Mouse (Mus musculus): ENCODE data around the gene Psmb10. TPM values are rescaled to one million over a fixed set of nuclear protein-coding genes. Genes with fewer than 3 reads are reported as not detected.
A peak's percentile ranks its signal among the peaks of the same experiment; 100 is the strongest.
"Not testable (repeated sequence)": the region's sequence is repeated elsewhere in the genome, so short reads cannot be mapped to it uniquely, and the experiment has no call there.

Psmb10 gene
- polyA plus RNA-seq (2012; ENCODE audit: insufficient read depth, insufficient read length, missing spikeins), result 50.1 and 59.6 TPM in 2 replicates

- Histone ChIP-seq H3K27ac (replicated peaks; ENCODE audit: low read depth, low read length) (peak within 1 kb of the TSS; percentile 87), H3K4me3 (ENCODE audit: insufficient read depth, low read depth, low read length) (peak within 1 kb of the TSS; percentile 80), H3K4me1 (ENCODE audit: control insufficient read depth, insufficient read depth, insufficient read length, low read length) (no peaks in the 10 kb centered on the region; the same call in 1 of the 2 replicates)
Observed at GRCm38 (mm10) chr8:105938306-105938669, at the start of gene Psmb10. TSS of gene Psmb10 (minus strand) at chr8:105938444.

GRCm38 (mm10) chr8:105983406-105983805 lies 45.2 kb upstream of the Psmb10 start:
- H3K27ac ChIP-seq (replicated peaks; ENCODE audit: low read depth, low read length); H3K4me3 ChIP-seq (ENCODE audit: insufficient read depth, low read depth, low read length); H3K4me1 ChIP-seq (ENCODE audit: control insufficient read depth, insufficient read depth, insufficient read length, low read length): not testable (repeated sequence)

GRCm38 (mm10) chr8:105981146-105981545 lies 42.9 kb upstream of the Psmb10 start:
- Histone ChIP-seq H3K27ac (replicated peaks; ENCODE audit: low read depth, low read length) (no peak overlapping the region), H3K4me1 (ENCODE audit: control insufficient read depth, insufficient read depth, insufficient read length, low read length) (no peaks in the 10 kb centered on the region), H3K4me3 (ENCODE audit: insufficient read depth, low read depth, low read length) (no peak overlapping the region)

GRCm38 (mm10) chr8:105979325-105979724 lies 41.1 kb upstream of the Psmb10 start, which contains the start of gene Dpep3:
TSS of gene Dpep3 (minus strand) at chr8:105979429.
- Histone ChIP-seq H3K27ac (replicated peaks; ENCODE audit: low read depth, low read length) (no peak within 1 kb of the TSS), H3K4me3 (ENCODE audit: insufficient read depth, low read depth, low read length) (no peak within 1 kb of the TSS), H3K4me1 (ENCODE audit: control insufficient read depth, insufficient read depth, insufficient read length, low read length) (no peaks in the 10 kb centered on the region)

GRCm38 (mm10) chr8:105975363-105975762 lies 37.1 kb upstream of the Psmb10 start:
- Histone ChIP-seq H3K4me1 (ENCODE audit: control insufficient read depth, insufficient read depth, insufficient read length, low read length) (no peaks in the 10 kb centered on the region), H3K4me3 (ENCODE audit: insufficient read depth, low read depth, low read length) (no peak overlapping the region), H3K27ac (replicated peaks; ENCODE audit: low read depth, low read length) (no peak overlapping the region)

- Histone ChIP-seq H3K27ac (replicated peaks; ENCODE audit: low read depth, low read length) (no peak overlapping the region), H3K4me3 (ENCODE audit: insufficient read depth, low read depth, low read length) (no peak overlapping the region), H3K4me1 (ENCODE audit: control insufficient read depth, insufficient read depth, insufficient read length, low read length) (peaks cover 2% of the 10 kb centered on the region; the same call in 1 of the 2 replicates)
Observed at GRCm38 (mm10) chr8:105971019-105971720, 32.9 kb upstream of the Psmb10 start.

GRCm38 (mm10) chr8:105969367-105969766 lies 31.1 kb upstream of the Psmb10 start:
- H3K27ac ChIP-seq (replicated peaks; ENCODE audit: low read depth, low read length), result no peak overlapping the region
- H3K4me3 ChIP-seq (ENCODE audit: insufficient read depth, low read depth, low read length), result no peak overlapping the region
- H3K4me1 ChIP-seq (ENCODE audit: control insufficient read depth, insufficient read depth, insufficient read length, low read length), result peaks cover 2% of the 10 kb centered on the region; the same call in 1 of the 2 replicates

GRCm38 (mm10) chr8:105966692-105967311 lies 28.6 kb upstream of the Psmb10 start:
- Histone ChIP-seq H3K27ac (replicated peaks; ENCODE audit: low read depth, low read length) (no peak overlapping the region), H3K4me3 (ENCODE audit: insufficient read depth, low read depth, low read length) (peak overlapping the region; percentile 96), H3K4me1 (ENCODE audit: control insufficient read depth, insufficient read depth, insufficient read length, low read length) (peaks cover 2% of the 10 kb centered on the region; the same call in 1 of the 2 replicates)

- H3K4me1 ChIP-seq (ENCODE audit: control insufficient read depth, insufficient read depth, insufficient read length, low read length), result peaks cover 5% of the 10 kb centered on the region; the same call in 1 of the 2 replicates
- peak within 1 kb of the TSS; percentile 89 for H3K27ac ChIP-seq (replicated peaks; ENCODE audit: low read depth, low read length)
Observed at GRCm38 (mm10) chr8:105965905-105966341, 27.7 kb upstream of the Psmb10 start, which contains the start of gene Slc12a4. TSS of gene Slc12a4 (minus strand) at chr8:105966097.

GRCm38 (mm10) chr8:105965266-105965904 lies 27.1 kb upstream of the Psmb10 start:
- H3K4me3 ChIP-seq (ENCODE audit: insufficient read depth, low read depth, low read length), result peak overlapping the region; percentile 96
- peak overlapping the region; percentile 89 for H3K27ac ChIP-seq (replicated peaks; ENCODE audit: low read depth, low read length)
- H3K4me1 ChIP-seq (ENCODE audit: control insufficient read depth, insufficient read depth, insufficient read length, low read length), result peaks cover 5% of the 10 kb centered on the region; the same call in 1 of the 2 replicates

More at GRCm38 (mm10) chr8:105965905-105966341, 27.7 kb upstream of the Psmb10 start, which contains the start of gene Slc12a4:
- peak within 1 kb of the TSS; percentile 96 for H3K4me3 ChIP-seq (ENCODE audit: insufficient read depth, low read depth, low read length)

- Histone ChIP-seq H3K4me3 (ENCODE audit: insufficient read depth, low read depth, low read length) (peak overlapping the region; percentile 96), H3K27ac (replicated peaks; ENCODE audit: low read depth, low read length) (no peak overlapping the region), H3K4me1 (ENCODE audit: control insufficient read depth, insufficient read depth, insufficient read length, low read length) (peaks cover 7% of the 10 kb centered on the region; the same call in 1 of the 2 replicates)
Observed at GRCm38 (mm10) chr8:105964506-105965265, 26.4 kb upstream of the Psmb10 start.

- no peak overlapping the region for H3K4me3 ChIP-seq (ENCODE audit: insufficient read depth, low read depth, low read length)
- H3K4me1 ChIP-seq (ENCODE audit: control insufficient read depth, insufficient read depth, insufficient read length, low read length), result peaks cover 14% of the 10 kb centered on the region; the same call in 1 of the 2 replicates
- H3K27ac ChIP-seq (replicated peaks; ENCODE audit: low read depth, low read length), result no peak overlapping the region
Observed at GRCm38 (mm10) chr8:105961536-105961935, 23.3 kb upstream of the Psmb10 start.

GRCm38 (mm10) chr8:105961101-105961500 lies 22.9 kb upstream of the Psmb10 start:
- peaks cover 13% of the 10 kb centered on the region; the same call in 1 of the 2 replicates for H3K4me1 ChIP-seq (ENCODE audit: control insufficient read depth, insufficient read depth, insufficient read length, low read length)
- H3K4me3 ChIP-seq (ENCODE audit: insufficient read depth, low read depth, low read length), result no peak overlapping the region
- H3K27ac ChIP-seq (replicated peaks; ENCODE audit: low read depth, low read length), result no peak overlapping the region

GRCm38 (mm10) chr8:105959350-105959749 lies 21.1 kb upstream of the Psmb10 start:
- no peak overlapping the region for H3K27ac ChIP-seq (replicated peaks; ENCODE audit: low read depth, low read length)
- H3K4me3 ChIP-seq (ENCODE audit: insufficient read depth, low read depth, low read length), result no peak overlapping the region
- peaks cover 13% of the 10 kb centered on the region; the same call in 1 of the 2 replicates for H3K4me1 ChIP-seq (ENCODE audit: control insufficient read depth, insufficient read depth, insufficient read length, low read length)

Data from brown adipose tissue, adult 24 weeks (tissue).